Mouse (Mus musculus) embryonic fibroblast, embryonic 13.5 days (primary cell): Measurements from ENCODE around the gene Mon2.

Experiments used
- CTCF ChIP-seq: IDR thresholded peaks from 2 replicates; pipeline ENCODE4 v1.5.1; 2011; ENCODE audit warnings: mild to moderate bottlenecking, control low read depth, low read length, moderate library complexity, borderline replicate concordance; ENCODE audit not compliant: insufficient read depth
- POLR2A ChIP-seq: IDR thresholded peaks from 2 replicates; pipeline ENCODE4 v1.6.1; 2011; ENCODE audit warnings: low read depth, mild to moderate bottlenecking, control low read depth, low read length, moderate library complexity

DNA sequence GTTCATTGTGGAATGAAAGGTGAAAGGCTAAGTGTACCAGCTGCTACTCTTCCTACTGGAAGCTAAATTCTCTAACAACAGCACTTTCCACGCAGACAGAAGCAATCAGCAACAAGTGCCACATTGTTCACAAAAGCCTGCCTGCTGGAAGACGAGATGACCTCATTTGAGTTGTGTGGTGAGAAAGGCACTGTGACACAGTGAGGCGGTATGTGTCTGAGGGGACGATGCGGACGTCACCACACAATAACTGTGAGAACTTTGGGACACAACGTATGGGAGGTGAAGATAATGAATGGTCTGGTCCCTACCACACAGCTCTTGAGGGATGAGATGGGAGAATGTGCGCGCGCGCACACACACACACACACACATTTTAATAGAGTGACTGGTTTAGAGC lies 34.2 kb upstream of the Mon2 start:
- TF ChIP-seq CTCF (no peak), POLR2A (no peak)
